Mouse (Mus musculus) lung, embryonic 15.5 days (tissue): Measurements from ENCODE around the gene Ankra2. TPM values are rescaled to one million over a fixed set of nuclear protein-coding genes. Genes with fewer than 3 reads are reported as not detected.

Source experiments
- ATAC-seq: fragments of 200-750 bp; cut with Nextera tagmentation; 2 replicates; pipeline ENCODE4 v1.8.0; 2017; ENCODE audit warnings: moderate number of reproducible peaks, borderline replicate concordance; ENCODE audit not compliant: low FRiP score, low TSS enrichment; ENCODE audit errors: extremely low read depth
- H3K27ac ChIP-seq: fragments of 300-500 bp; sonication (generic); 2 replicates; pipeline ENCODE4 v1.5.1; 2015; ENCODE audit warnings: moderate library complexity, mild to moderate bottlenecking, inconsistent platforms
- H3K27me3 ChIP-seq: fragments of 300-500 bp; sonication (generic); 2 replicates; pipeline ENCODE4 v1.6.1; 2015; ENCODE audit warnings: inconsistent platforms
- H3K36me3 ChIP-seq: fragments of 300-500 bp; sonication (generic); 2 replicates; pipeline ENCODE4 v1.6.1; 2015; ENCODE audit warnings: inconsistent platforms
- H3K4me1 ChIP-seq: fragments of 300-500 bp; sonication (generic); 2 replicates; pipeline ENCODE4 v1.6.1; 2015; ENCODE audit warnings: inconsistent platforms
- H3K4me2 ChIP-seq: fragments of 300-500 bp; sonication (generic); 2 replicates; pipeline ENCODE4 v1.6.1; 2015; ENCODE audit warnings: inconsistent platforms, mild to moderate bottlenecking, moderate library complexity
- H3K4me3 ChIP-seq: fragments of 300-500 bp; sonication (generic); 2 replicates; pipeline ENCODE4 v1.5.1; 2015; ENCODE audit warnings: mild to moderate bottlenecking, inconsistent platforms
- H3K9ac ChIP-seq: fragments of 300-500 bp; sonication (generic); 2 replicates; pipeline ENCODE4 v1.6.1; 2015; ENCODE audit warnings: inconsistent platforms
- H3K9me3 ChIP-seq: fragments of 300-500 bp; sonication (generic); 2 replicates; pipeline ENCODE4 v1.6.1; 2016; ENCODE audit warnings: inconsistent platforms
- WGBS: fragments of 180-500 bp; shearing (Covaris S2); methylation state at CpG from one replicate; pipeline ENCODE4 v1.1.7; 2015; 5-methylcytosine and 5-hydroxymethylcytosine counted together
- polyA plus RNA-seq: library from polyadenylated mRNA; unstranded; fragments of >200 nt; fragmentation: Nextera tagmentation; extraction: Ambion mirVana; gene quantifications from 2 replicates; pipeline ENCODE4 v1.2.1, GENCODE M21; 2015

Gene Ankra2
- polyA plus RNA-seq, 1 experiment from 2014 or later: 18.8 TPM

GRCm38 (mm10) chr13:98298833-98299758 lies 36.2 kb downstream of the Ankra2 start:
- Histone ChIP-seq H3K27ac (no peak overlapping the region), H3K9me3 (no peaks in the 10 kb centered on the region), H3K4me2 (peak overlapping the region; percentile 41), H3K36me3 (no peaks in the 10 kb centered on the region), H3K27me3 (no peaks in the 10 kb centered on the region), H3K9ac (no peak overlapping the region), H3K4me3 (no peak overlapping the region; the same call in 1 of the 2 replicates), H3K4me1 (no peaks in the 10 kb centered on the region)
- peak; percentile 73 for ATAC-seq
- 48% methylated on average over 21 of the region's 21 CpGs for WGBS

- WGBS: 90% methylated on average over 9 of the region's 9 CpGs
- no peak for ATAC-seq
- Histone ChIP-seq H3K27me3 (no peaks in the 10 kb centered on the region), H3K4me1 (peaks cover 9% of the 10 kb centered on the region), H3K9me3 (no peaks in the 10 kb centered on the region), H3K4me3 (no peak overlapping the region), H3K4me2 (no peak overlapping the region), H3K27ac (no peak overlapping the region), H3K36me3 (peaks cover 22% of the 10 kb centered on the region), H3K9ac (no peak overlapping the region)
These were observed 42.4 kb downstream of the Ankra2 start for GRCm38 (mm10) chr13:98305257-98305656.

GRCm38 (mm10) chr13:98306393-98306792 lies 43.5 kb downstream of the Ankra2 start:
- no peak overlapping the region for H3K4me3 ChIP-seq
- peaks cover 9% of the 10 kb centered on the region for H3K4me1 ChIP-seq
- no peaks in the 10 kb centered on the region for H3K27me3 ChIP-seq
- WGBS: 21% methylated on average over 5 of the region's 5 CpGs
- H3K27ac ChIP-seq: peak overlapping the region; percentile 32; the same call in 1 of the 2 replicates
- no peak overlapping the region for H3K9ac ChIP-seq
- ATAC-seq: no peak; the same call in 1 of the 2 replicates
- H3K36me3 ChIP-seq: peaks cover 33% of the 10 kb centered on the region
- no peaks in the 10 kb centered on the region for H3K9me3 ChIP-seq
- H3K4me2 ChIP-seq: peak overlapping the region; percentile 17; the same call in 1 of the 2 replicates

- 27% methylated on average over 14 of the region's 14 CpGs for WGBS
- Histone ChIP-seq H3K9me3 (no peaks in the 10 kb centered on the region), H3K36me3 (peaks cover 39% of the 10 kb centered on the region), H3K4me2 (peak overlapping the region; percentile 17; the same call in 1 of the 2 replicates), H3K27me3 (no peaks in the 10 kb centered on the region), H3K4me3 (no peak overlapping the region), H3K9ac (no peak overlapping the region), H3K4me1 (peaks cover 11% of the 10 kb centered on the region), H3K27ac (no peak overlapping the region)
- ATAC-seq: no peak
These were observed 44.1 kb downstream of the Ankra2 start for GRCm38 (mm10) chr13:98306852-98307475.

GRCm38 (mm10) chr13:98308004-98308403 lies 45.1 kb downstream of the Ankra2 start:
- Histone ChIP-seq H3K4me1 (peaks cover 12% of the 10 kb centered on the region), H3K9me3 (no peaks in the 10 kb centered on the region), H3K4me2 (no peak overlapping the region), H3K36me3 (peaks cover 48% of the 10 kb centered on the region), H3K4me3 (no peak overlapping the region), H3K27ac (no peak overlapping the region), H3K9ac (no peak overlapping the region), H3K27me3 (no peaks in the 10 kb centered on the region)
- WGBS: 72% methylated on average over 5 of the region's 5 CpGs
- ATAC-seq: no peak

GRCm38 (mm10) chr13:98308724-98309123 lies 45.9 kb downstream of the Ankra2 start:
- H3K27ac ChIP-seq: no peak overlapping the region
- H3K36me3 ChIP-seq: peaks cover 49% of the 10 kb centered on the region
- no peak overlapping the region for H3K9ac ChIP-seq
- no peak overlapping the region for H3K4me3 ChIP-seq
- H3K9me3 ChIP-seq: no peaks in the 10 kb centered on the region
- H3K4me1 ChIP-seq: peaks cover 12% of the 10 kb centered on the region
- H3K27me3 ChIP-seq: no peaks in the 10 kb centered on the region
- no peak for ATAC-seq
- 75% methylated on average over 4 of the region's 4 CpGs for WGBS
- no peak overlapping the region for H3K4me2 ChIP-seq

- peaks cover 19% of the 10 kb centered on the region for H3K4me1 ChIP-seq
- H3K4me2 ChIP-seq: no peak overlapping the region
- no peaks in the 10 kb centered on the region for H3K9me3 ChIP-seq
- H3K9ac ChIP-seq: no peak overlapping the region
- WGBS: 93% methylated on average over 5 of the region's 5 CpGs
- no peaks in the 10 kb centered on the region for H3K27me3 ChIP-seq
- no peak overlapping the region for H3K27ac ChIP-seq
- H3K4me3 ChIP-seq: no peak overlapping the region
- no peak for ATAC-seq
- peaks cover 54% of the 10 kb centered on the region for H3K36me3 ChIP-seq
These were observed 48.7 kb downstream of the Ankra2 start for GRCm38 (mm10) chr13:98311597-98311996.

- H3K36me3 ChIP-seq: peaks cover 45% of the 10 kb centered on the region
These were observed 50.8 kb downstream of the Ankra2 start for GRCm38 (mm10) chr13:98313631-98314030.

GRCm38 (mm10) chr13:98315124-98315523 lies 52.2 kb downstream of the Ankra2 start:
- Histone ChIP-seq H3K4me2 (peak overlapping the region; percentile 60), H3K4me3 (peak overlapping the region; percentile 94), H3K27me3 (no peaks in the 10 kb centered on the region), H3K9ac (no peak overlapping the region), H3K9me3 (no peaks in the 10 kb centered on the region), H3K4me1 (peaks cover 14% of the 10 kb centered on the region), H3K36me3 (peaks cover 34% of the 10 kb centered on the region), H3K27ac (no peak overlapping the region)
- ATAC-seq: no peak
- 42% methylated on average over 4 of the region's 4 CpGs for WGBS

More at GRCm38 (mm10) chr13:98313631-98314030, 50.8 kb downstream of the Ankra2 start:
- no peak overlapping the region for H3K4me3 ChIP-seq
- H3K4me2 ChIP-seq: no peak overlapping the region
- H3K27ac ChIP-seq: no peak overlapping the region
- H3K27me3 ChIP-seq: no peaks in the 10 kb centered on the region
- no peak overlapping the region for H3K9ac ChIP-seq
- H3K4me1 ChIP-seq: peaks cover 14% of the 10 kb centered on the region
- H3K9me3 ChIP-seq: no peaks in the 10 kb centered on the region
- no peak for ATAC-seq
- WGBS: 67% methylated on average over 7 of the region's 7 CpGs

GRCm38 (mm10) chr13:98316140-98316479 lies 53.2 kb downstream of the Ankra2 start:
- Histone ChIP-seq H3K4me2 (peak overlapping the region; percentile 60), H3K9ac (peak overlapping the region; percentile 98)
- ATAC-seq: no peak

GRCm38 (mm10) chr13:98316480-98317245 lies 53.8 kb downstream of the Ankra2 start, which contains the start of gene Btf3:
Btf3 (minus strand) TSS chr13:98317006.
- peak within 1 kb of the TSS; percentile 67 for H3K4me2 ChIP-seq
- peak within 1 kb of the TSS; percentile 94 for H3K4me3 ChIP-seq
- H3K9me3 ChIP-seq: no peaks in the 10 kb centered on the region
- peak within 1 kb of the TSS; percentile 87 for H3K27ac ChIP-seq
- ATAC-seq: peak; percentile 89
- H3K9ac ChIP-seq: peak within 1 kb of the TSS; percentile 98
- H3K4me1 ChIP-seq: peaks cover 14% of the 10 kb centered on the region
- peaks cover 18% of the 10 kb centered on the region for H3K36me3 ChIP-seq
- H3K27me3 ChIP-seq: no peaks in the 10 kb centered on the region
- under 1% methylated on average over 80 of the region's 90 CpGs for WGBS

More at GRCm38 (mm10) chr13:98316140-98316479, 53.2 kb downstream of the Ankra2 start:
- under 1% methylated on average over 17 of the region's 17 CpGs for whole genome bisulfite sequencing
- H3K4me1 ChIP-seq: peaks cover 14% of the 10 kb centered on the region
- no peaks in the 10 kb centered on the region for H3K9me3 ChIP-seq
- H3K4me3 ChIP-seq: peak overlapping the region; percentile 94
- peak overlapping the region; percentile 87 for H3K27ac ChIP-seq
- peaks cover 24% of the 10 kb centered on the region for H3K36me3 ChIP-seq
- no peaks in the 10 kb centered on the region for H3K27me3 ChIP-seq
